Mouse (Mus musculus): ENCODE data around the gene Alk. TPM values are rescaled to one million over a fixed set of nuclear protein-coding genes. Genes with fewer than 3 reads are reported as not detected.
A peak's percentile ranks its signal among the peaks of the same experiment; 100 is the strongest.

Gene Alk
- polyA plus RNA-seq, 1 experiment from 2014 or later, result 0.07 TPM

DNA sequence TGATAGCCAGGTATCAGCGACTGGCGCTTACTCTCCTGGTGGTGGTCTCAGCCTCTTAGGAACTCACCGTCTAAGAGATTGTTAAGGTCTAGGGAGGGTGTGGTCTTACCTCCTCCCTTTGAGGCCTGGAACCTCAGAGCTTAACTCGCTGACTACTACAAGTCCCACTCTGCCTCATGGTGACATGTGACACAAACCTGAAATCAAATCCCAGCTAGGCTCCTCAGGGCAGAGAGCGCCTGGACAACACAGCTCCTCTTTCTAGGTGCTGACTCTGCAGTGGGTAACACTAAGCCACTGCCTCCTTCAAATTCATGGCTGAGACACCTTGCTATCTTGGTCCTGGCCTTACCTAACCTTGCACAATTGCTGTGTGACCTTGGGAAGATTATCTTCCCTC is 689.5 kb downstream of the Alk start:
- Histone ChIP-seq H3K9me3 (ENCODE audit: low read length) (no peaks in the 10 kb centered on the region), H3K4me2 (ENCODE audit: low read depth, low read length) (no peak overlapping the region), H3K36me3 (replicated peaks; ENCODE audit: insufficient read depth, low read length) (no peaks in the 10 kb centered on the region), H3K9ac (replicated peaks) (no peak overlapping the region), H3K27me3 (ENCODE audit: insufficient read depth, low read length) (no peaks in the 10 kb centered on the region), H3K4me3 (ENCODE audit: low read depth, low read length) (no peak overlapping the region), H3K4me1 (ENCODE audit: insufficient read depth) (no peaks in the 10 kb centered on the region), H3K27ac (ENCODE audit: low read depth) (no peak overlapping the region)
- TF ChIP-seq EP300 (IDR thresholded peaks at IDR 0.05; ENCODE audit: low read depth) (no peak), CTCF (IDR thresholded peaks at IDR 0.05; ENCODE audit: low read depth) (no peak)
- DNase-seq (no peak), ATAC-seq (no peak)
- 54% methylated on average over 5 of the region's 5 CpGs for WGBS (ENCODE audit: insufficient replicate concordance)

DNA sequence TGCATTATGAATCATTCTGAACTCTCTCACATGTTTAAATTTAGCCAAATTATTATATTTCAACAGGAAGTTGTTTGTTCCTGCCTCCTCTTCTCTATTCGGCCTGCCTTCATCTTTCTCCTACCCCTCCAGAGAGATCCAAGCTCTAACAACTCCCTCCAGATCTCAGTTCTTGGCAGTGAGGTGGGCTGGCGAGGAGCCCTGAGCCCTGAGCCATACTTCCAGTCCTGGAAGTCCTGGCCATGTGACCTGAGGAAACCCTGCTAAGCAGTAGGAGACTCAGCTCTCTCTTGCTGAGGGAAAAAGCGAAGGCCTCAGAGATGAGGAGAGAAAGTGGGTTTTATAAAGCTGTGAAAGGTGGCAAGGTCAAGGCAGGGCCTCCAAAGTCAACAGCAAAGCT is 689.9 kb downstream of the Alk start:
- Histone ChIP-seq H3K9ac (replicated peaks) (no peak overlapping the region), H3K9me3 (ENCODE audit: low read length) (no peaks in the 10 kb centered on the region), H3K27me3 (ENCODE audit: insufficient read depth, low read length) (no peaks in the 10 kb centered on the region), H3K4me1 (ENCODE audit: insufficient read depth) (no peaks in the 10 kb centered on the region), H3K36me3 (replicated peaks; ENCODE audit: insufficient read depth, low read length) (no peaks in the 10 kb centered on the region), H3K4me3 (ENCODE audit: low read depth, low read length) (no peak overlapping the region), H3K27ac (ENCODE audit: low read depth) (no peak overlapping the region), H3K4me2 (ENCODE audit: low read depth, low read length) (no peak overlapping the region)
- TF ChIP-seq CTCF (IDR thresholded peaks at IDR 0.05; ENCODE audit: low read depth) (no peak), EP300 (IDR thresholded peaks at IDR 0.05; ENCODE audit: low read depth) (no peak)
- 66% methylated on average over 3 of the region's 3 CpGs for WGBS (ENCODE audit: insufficient replicate concordance)
- DNase-seq, result no peak
- ATAC-seq, result no peak

DNA sequence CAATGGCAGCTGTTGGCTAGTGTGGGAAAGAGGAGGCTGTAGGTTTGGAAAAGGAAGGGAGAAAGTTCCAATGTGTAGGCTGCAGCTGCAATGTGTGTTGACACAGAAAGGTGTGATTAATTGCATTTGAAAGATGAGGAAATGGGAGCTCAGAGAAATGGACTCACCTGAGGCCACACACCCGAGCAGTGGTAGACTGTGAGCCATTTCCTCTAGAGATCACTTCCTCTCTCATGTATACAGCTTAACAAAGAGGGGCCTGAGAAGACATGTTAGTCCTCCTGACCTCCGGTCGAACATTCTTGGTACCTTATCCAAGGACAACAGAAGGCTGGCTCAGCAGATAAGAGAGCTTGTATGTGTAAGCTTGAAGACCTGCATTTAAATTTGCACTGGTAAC is 691.2 kb downstream of the Alk start:
- WGBS (ENCODE audit: insufficient replicate concordance), result 32% methylated on average over 3 of the region's 3 CpGs

DNA sequence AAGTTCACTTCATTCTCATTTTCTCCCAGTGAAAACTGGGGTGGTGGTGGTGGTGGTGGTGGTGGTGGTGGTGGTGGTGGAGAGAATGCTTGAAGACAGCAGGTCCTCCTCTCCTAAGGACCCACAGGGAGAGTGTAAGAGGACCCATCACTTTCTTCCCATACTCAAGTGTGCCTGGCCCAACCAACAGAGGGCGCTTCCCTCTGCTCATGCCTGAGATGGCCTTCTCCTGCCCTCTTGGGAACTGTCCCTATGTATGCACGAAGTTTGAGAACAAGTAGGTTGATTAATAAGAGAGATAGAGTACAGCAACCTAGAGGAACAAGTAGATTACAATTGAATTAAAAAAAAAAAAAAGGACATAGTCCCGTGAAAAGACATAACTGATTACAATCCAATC is 695.3 kb downstream of the Alk start:
- Histone ChIP-seq H3K4me3 (ENCODE audit: low read depth, low read length) (no peak overlapping the region), H3K4me2 (ENCODE audit: low read depth, low read length) (no peak overlapping the region), H3K9me3 (ENCODE audit: low read length) (no peaks in the 10 kb centered on the region), H3K27me3 (ENCODE audit: insufficient read depth, low read length) (no peaks in the 10 kb centered on the region), H3K27ac (ENCODE audit: low read depth) (no peak overlapping the region), H3K4me1 (ENCODE audit: insufficient read depth) (no peaks in the 10 kb centered on the region), H3K9ac (replicated peaks) (no peak overlapping the region), H3K36me3 (replicated peaks; ENCODE audit: insufficient read depth, low read length) (no peaks in the 10 kb centered on the region)
- no peak for DNase-seq
- TF ChIP-seq EP300 (IDR thresholded peaks at IDR 0.05; ENCODE audit: low read depth) (no peak), CTCF (IDR thresholded peaks at IDR 0.05; ENCODE audit: low read depth) (peak; percentile 55)
- ATAC-seq, result no peak
- WGBS (ENCODE audit: insufficient replicate concordance), result 26% methylated on average over 3 of the region's 3 CpGs

More for the DNA sequence above, 691.2 kb downstream of the Alk start:
- Histone ChIP-seq H3K4me3 (ENCODE audit: low read depth, low read length) (no peak overlapping the region), H3K4me2 (ENCODE audit: low read depth, low read length) (no peak overlapping the region), H3K9ac (replicated peaks) (no peak overlapping the region), H3K27ac (ENCODE audit: low read depth) (no peak overlapping the region), H3K4me1 (ENCODE audit: insufficient read depth) (no peaks in the 10 kb centered on the region), H3K36me3 (replicated peaks; ENCODE audit: insufficient read depth, low read length) (no peaks in the 10 kb centered on the region), H3K27me3 (ENCODE audit: insufficient read depth, low read length) (no peaks in the 10 kb centered on the region), H3K9me3 (ENCODE audit: low read length) (no peaks in the 10 kb centered on the region)
- TF ChIP-seq CTCF (IDR thresholded peaks at IDR 0.05; ENCODE audit: low read depth) (no peak), EP300 (IDR thresholded peaks at IDR 0.05; ENCODE audit: low read depth) (no peak)
- DNase-seq (no peak), ATAC-seq (no peak)

DNA sequence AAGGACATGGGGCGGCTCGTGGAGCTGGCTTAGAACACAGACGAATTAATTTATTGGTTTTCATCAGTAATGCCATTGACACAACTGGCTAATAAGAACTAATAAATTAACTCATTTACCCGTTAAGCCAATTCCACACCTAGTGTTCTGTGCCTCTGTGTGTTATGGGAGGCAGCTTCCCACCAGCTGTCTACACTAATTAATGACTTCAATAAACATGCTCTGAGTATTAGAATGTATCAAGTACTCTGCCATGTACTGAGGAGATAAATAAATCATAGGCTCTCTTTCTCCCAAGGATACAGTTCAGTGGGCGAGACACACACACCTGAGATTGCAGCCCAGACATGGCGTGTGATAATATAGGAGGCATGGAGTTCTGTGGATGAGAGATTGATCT is 723.1 kb downstream of the Alk start:
- 80% methylated on average over 6 of the region's 6 CpGs for WGBS (ENCODE audit: insufficient replicate concordance)
- DNase-seq (no peak), ATAC-seq (no peak)
- Histone ChIP-seq H3K4me2 (ENCODE audit: low read depth, low read length) (no peak overlapping the region), H3K4me1 (ENCODE audit: insufficient read depth) (no peaks in the 10 kb centered on the region), H3K27me3 (ENCODE audit: insufficient read depth, low read length) (no peaks in the 10 kb centered on the region), H3K9me3 (ENCODE audit: low read length) (no peaks in the 10 kb centered on the region), H3K36me3 (replicated peaks; ENCODE audit: insufficient read depth, low read length) (no peaks in the 10 kb centered on the region), H3K27ac (ENCODE audit: low read depth) (no peak overlapping the region), H3K9ac (replicated peaks) (no peak overlapping the region), H3K4me3 (ENCODE audit: low read depth, low read length) (no peak overlapping the region)
- no peak for TF ChIP-seq EP300 (IDR thresholded peaks at IDR 0.05; ENCODE audit: low read depth)
- no peak for TF ChIP-seq CTCF (IDR thresholded peaks at IDR 0.05; ENCODE audit: low read depth)

DNA sequence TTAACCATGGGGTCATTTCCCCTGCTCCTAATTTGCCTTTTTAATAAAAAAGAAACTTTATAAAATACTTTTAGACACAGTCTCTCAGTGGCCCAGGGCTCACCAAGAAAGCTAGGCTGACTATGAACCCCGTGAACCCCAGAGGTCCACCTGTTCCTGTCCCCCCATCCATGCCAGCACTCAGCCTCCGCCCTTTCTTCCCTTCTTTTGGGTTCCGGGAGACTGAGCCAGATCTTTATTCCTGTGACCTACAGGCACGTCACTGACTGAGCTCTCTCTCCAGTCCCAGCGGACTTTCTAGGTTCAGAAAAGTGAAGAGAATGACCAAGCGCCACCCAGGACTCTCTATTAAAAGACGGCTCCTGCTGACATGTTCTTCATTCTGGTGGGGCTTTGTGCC is 728.9 kb downstream of the Alk start:
- Histone ChIP-seq H3K9ac (replicated peaks) (no peak overlapping the region), H3K4me2 (ENCODE audit: low read depth, low read length) (no peak overlapping the region), H3K4me3 (ENCODE audit: low read depth, low read length) (no peak overlapping the region), H3K9me3 (ENCODE audit: low read length) (no peaks in the 10 kb centered on the region), H3K27ac (ENCODE audit: low read depth) (no peak overlapping the region), H3K4me1 (ENCODE audit: insufficient read depth) (no peaks in the 10 kb centered on the region), H3K27me3 (ENCODE audit: insufficient read depth, low read length) (peaks cover 1% of the 10 kb centered on the region; the same call in 1 of the 2 replicates), H3K36me3 (replicated peaks; ENCODE audit: insufficient read depth, low read length) (no peaks in the 10 kb centered on the region)
- no peak for ATAC-seq
- no peak for TF ChIP-seq EP300 (IDR thresholded peaks at IDR 0.05; ENCODE audit: low read depth)
- TF ChIP-seq CTCF (IDR thresholded peaks at IDR 0.05; ENCODE audit: low read depth), result no peak
- no peak for DNase-seq
- WGBS (ENCODE audit: insufficient replicate concordance), result 79% methylated on average over 7 of the region's 7 CpGs

DNA sequence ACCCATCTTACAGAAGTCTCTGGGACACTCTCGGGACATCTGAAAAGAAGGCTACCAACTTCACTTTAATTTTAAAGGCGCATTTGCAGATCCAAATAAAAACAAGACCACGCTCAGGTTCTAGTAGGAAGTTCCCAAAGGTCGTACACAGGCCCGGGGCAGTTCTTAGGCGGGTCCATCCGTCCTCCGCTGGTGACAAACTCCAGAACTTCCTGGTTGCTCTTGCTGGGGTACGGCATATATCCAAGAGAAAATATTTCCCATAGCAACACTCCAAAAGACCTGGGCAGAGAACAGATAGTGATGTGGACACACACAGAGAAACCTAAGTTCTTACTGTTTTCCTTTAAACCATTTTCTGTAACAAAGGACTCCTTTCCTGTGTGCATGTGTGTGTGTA is 729.6 kb downstream of the Alk start:
- WGBS (ENCODE audit: insufficient replicate concordance), result 76% methylated on average over 9 of the region's 9 CpGs
- Histone ChIP-seq H3K9me3 (ENCODE audit: low read length) (no peaks in the 10 kb centered on the region), H3K4me3 (ENCODE audit: low read depth, low read length) (no peak overlapping the region), H3K27me3 (ENCODE audit: insufficient read depth, low read length) (peaks cover 8% of the 10 kb centered on the region), H3K27ac (ENCODE audit: low read depth) (no peak overlapping the region), H3K36me3 (replicated peaks; ENCODE audit: insufficient read depth, low read length) (no peaks in the 10 kb centered on the region), H3K4me2 (ENCODE audit: low read depth, low read length) (no peak overlapping the region), H3K4me1 (ENCODE audit: insufficient read depth) (peaks cover under 1% of the 10 kb centered on the region), H3K9ac (replicated peaks) (no peak overlapping the region)
- DNase-seq (no peak), ATAC-seq (no peak)
- TF ChIP-seq CTCF (IDR thresholded peaks at IDR 0.05; ENCODE audit: low read depth) (no peak), EP300 (IDR thresholded peaks at IDR 0.05; ENCODE audit: low read depth) (no peak)

Measured in liver, postnatal 0 days (tissue).